Mouse (Mus musculus): ENCODE measurements around the gene Actl7b.

Actl7b gene

GRCm38 (mm10) chr4:56741041-56741493 is at the start of gene Actl7b:
TSS of gene Actl7b (minus strand) at chr4:56741443.
- in situ Hi-C loops (cut with MboI; ENCODE audit: low pct_unique_long_range_greater_than_20kb in 1 of 2, low sequenced_read_pairs in 2 of 2, unreplicated experiment in 1 of 2): no loop called here

DNA sequence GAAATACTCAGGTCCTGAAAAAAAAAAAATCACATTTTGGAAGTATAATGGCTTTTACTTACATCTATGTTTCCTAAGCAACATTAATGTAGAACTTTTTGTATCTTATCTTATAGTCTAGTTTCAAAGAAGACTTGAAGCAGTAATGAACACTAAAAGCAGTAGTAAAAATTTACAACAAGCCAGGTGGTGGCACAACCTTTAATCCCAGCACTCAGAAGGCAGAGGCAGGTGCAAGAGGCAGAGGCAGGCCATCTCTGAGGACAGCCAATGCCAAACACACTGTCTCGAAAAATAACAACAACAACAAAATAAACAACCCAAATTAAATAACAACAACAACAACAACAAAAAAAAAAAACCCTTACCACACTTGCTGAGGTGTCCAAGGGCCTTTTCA is 29.8 kb upstream of the Actl7b start:
- in situ Hi-C loops (cut with MboI; ENCODE audit: low pct_unique_long_range_greater_than_20kb in 1 of 2, low sequenced_read_pairs in 2 of 2, unreplicated experiment in 1 of 2): no loop called here

DNA sequence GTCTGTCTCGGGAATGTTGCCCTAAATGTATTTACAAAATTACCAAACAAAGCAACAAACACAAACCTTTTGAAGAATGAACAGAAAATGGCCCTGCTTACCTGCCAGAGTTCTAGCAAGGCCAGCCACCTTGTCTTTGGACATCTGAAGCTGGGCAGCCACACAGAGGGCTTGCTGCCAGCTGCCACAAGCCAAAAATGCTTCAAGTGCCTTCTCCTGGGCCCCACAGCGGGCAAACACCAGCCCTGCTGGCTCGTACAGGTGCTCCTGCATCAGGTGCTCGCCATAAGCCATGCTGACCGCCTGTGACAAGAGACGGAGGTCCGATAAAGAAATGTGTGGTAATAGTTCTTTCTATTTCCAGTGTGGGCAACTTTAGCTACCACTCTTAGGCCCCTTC is 27.7 kb upstream of the Actl7b start:
- in situ Hi-C loops (cut with MboI; ENCODE audit: low pct_unique_long_range_greater_than_20kb in 1 of 2, low sequenced_read_pairs in 2 of 2, unreplicated experiment in 1 of 2): no loop called here

DNA sequence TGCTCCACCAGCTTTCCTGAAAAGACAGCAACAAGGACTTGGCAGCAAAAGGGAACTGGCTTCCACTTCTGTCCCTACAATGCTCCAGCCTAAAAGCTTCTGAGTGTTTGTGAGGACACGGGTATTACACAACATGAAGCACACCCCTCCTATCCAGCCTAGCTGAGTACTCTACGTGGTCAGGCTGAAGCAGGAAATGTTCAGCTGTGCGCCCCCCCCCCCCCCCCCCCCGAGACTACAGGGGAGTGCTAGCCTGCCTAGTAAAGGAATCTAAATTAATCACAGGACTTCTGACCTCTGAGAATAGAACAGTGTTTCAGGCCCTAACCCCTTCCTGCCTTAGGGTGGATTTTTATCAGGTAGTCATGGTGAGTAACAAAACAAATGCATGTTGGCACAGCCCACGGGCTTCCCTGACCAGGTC is 26.6 kb upstream of the Actl7b start:
- in situ Hi-C loops (cut with MboI; ENCODE audit: low pct_unique_long_range_greater_than_20kb in 1 of 2, low sequenced_read_pairs in 2 of 2, unreplicated experiment in 1 of 2): no loop called here

GRCm38 (mm10) chr4:56757693-56758092 is 16.4 kb upstream of the Actl7b start:
- in situ Hi-C loops (cut with MboI; ENCODE audit: low pct_unique_long_range_greater_than_20kb in 1 of 2, low sequenced_read_pairs in 2 of 2, unreplicated experiment in 1 of 2): loop anchor here in 1 of 2 experiments (5.0 kb wide), 1 partner anchor 40 kb away; no protein-coding TSS in a partner anchor

DNA sequence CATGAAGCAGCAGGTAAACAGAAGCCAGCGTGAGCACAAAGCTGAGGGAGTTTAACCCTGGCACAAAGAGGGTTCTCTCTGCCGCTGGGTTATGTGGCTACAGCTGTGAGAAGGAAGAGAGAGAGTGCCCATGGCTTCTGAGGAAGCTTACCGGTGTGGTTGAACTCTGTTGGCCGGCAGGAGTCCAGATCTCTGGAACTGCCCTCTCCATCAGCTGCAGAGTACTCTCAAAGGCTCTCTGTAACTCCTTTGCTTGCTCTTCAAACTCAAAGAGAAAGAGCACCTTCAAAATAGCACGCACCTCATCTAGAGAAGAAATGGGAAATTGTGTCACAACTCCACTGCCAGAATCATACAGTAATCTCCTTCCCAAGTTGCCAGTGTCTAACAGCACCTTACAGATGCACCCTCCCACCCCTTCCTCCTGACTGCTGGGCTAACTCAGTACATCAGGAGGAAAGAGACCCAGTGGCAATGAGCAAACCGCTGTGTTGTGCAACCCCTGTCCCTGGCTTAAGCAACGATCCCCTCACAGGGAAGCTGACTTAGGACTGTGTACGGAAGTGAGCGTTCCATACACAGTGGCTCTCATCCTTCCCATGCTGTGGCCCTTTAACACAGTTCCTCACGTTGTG is 15.8 kb upstream of the Actl7b start:
- in situ Hi-C loops (cut with MboI; ENCODE audit: low pct_unique_long_range_greater_than_20kb in 1 of 2, low sequenced_read_pairs in 2 of 2, unreplicated experiment in 1 of 2): loop anchor here in 1 of 2 experiments (5.0 kb wide), 1 partner anchor 40 kb away; no protein-coding TSS in a partner anchor

GRCm38 (mm10) chr4:56756021-56756420 is 14.8 kb upstream of the Actl7b start:
- in situ Hi-C loops (cut with MboI; ENCODE audit: low pct_unique_long_range_greater_than_20kb in 1 of 2, low sequenced_read_pairs in 2 of 2, unreplicated experiment in 1 of 2): loop anchor here in 1 of 2 experiments (5.0 kb wide), 1 partner anchor 41 kb away; no protein-coding TSS in a partner anchor

DNA sequence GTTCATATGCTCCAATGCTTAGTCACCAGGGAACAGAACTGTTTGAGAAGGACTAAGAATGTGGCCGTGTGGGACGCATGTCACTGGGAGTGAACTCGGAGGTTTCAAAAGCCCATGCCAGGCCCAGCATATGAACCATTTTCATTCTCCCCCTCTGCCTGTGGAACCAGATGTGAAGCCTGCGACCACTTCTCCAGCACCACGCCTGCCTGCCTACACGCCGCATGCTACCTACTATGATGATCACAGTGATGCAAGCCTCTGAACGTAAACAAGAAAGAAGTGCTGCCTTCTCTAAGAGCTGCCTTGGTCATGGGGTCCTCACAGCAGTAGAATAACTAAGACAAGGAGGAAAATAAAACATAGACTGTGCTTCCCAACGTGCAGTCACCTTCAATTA is 6.2 kb upstream of the Actl7b start:
- in situ Hi-C loops (cut with MboI; ENCODE audit: low pct_unique_long_range_greater_than_20kb in 1 of 2, low sequenced_read_pairs in 2 of 2, unreplicated experiment in 1 of 2): no loop called here

GRCm38 (mm10) chr4:56746345-56746744 is 5.1 kb upstream of the Actl7b start:
- in situ Hi-C loops (cut with MboI; ENCODE audit: low pct_unique_long_range_greater_than_20kb in 1 of 2, low sequenced_read_pairs in 2 of 2, unreplicated experiment in 1 of 2): no loop called here

DNA sequence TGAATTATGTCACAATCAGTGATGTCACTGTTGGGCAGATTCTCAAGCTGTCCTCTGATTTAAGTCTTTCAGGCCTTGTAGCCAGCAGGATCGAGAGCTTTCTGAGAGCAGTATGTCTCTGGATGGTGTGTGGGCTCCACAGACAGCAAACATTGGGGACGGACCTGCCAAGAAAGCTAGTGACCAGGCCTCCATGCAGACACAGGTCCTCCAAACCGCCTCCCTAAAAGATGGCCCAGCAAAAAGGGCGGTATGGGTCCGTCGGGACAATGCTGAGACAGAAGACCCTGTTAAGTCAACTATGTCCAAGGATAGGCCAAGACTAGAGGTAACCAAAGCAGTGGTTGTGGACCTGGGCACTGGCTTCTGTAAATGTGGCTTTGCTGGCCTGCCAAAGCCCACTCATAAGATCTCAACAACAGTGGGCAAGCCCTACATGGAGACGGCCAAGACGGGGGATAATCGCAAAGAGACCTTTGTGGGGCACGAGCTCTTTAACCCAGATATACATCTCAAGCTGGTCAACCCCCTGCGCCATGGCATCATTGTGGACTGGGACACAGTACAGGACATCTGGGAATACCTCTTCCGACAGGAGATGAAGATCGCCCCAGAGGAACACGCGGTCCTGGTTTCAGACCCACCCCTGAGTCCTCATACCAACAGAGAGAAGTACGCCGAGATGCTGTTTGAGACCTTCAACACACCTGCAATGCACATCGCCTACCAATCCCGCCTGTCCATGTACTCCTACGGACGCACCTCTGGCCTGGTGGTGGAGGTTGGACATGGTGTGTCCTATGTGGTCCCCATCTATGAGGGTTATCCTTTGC is 2.3 kb upstream of the Actl7b start, which contains the start of gene Actl7a:
Actl7a (plus strand) TSS at position 51 of the 833 bp plus-strand sequence.
- in situ Hi-C loops (cut with MboI; ENCODE audit: low pct_unique_long_range_greater_than_20kb in 1 of 2, low sequenced_read_pairs in 2 of 2, unreplicated experiment in 1 of 2): no loop called here

DNA sequence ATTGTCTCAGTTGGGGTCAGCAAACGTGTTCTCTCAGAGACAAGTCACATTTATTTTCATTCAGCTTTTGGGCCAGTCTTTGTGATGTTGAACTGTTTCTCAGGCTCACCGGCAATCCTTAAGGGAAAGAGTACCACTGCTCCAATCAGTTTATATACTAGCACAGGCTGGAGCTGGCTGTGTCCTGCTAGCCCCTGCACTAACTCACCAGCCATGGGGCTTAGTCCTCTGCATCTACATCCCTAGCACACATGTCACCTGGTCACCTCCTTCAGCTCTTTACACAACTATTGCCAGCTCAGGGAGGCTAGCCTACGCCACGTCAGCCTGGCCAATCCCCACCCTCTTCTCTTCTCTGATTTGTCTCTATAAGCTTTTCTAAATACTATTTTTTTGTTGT is 1.5 kb upstream of the Actl7b start:
- in situ Hi-C loops (cut with MboI; ENCODE audit: low pct_unique_long_range_greater_than_20kb in 1 of 2, low sequenced_read_pairs in 2 of 2, unreplicated experiment in 1 of 2): no loop called here

DNA sequence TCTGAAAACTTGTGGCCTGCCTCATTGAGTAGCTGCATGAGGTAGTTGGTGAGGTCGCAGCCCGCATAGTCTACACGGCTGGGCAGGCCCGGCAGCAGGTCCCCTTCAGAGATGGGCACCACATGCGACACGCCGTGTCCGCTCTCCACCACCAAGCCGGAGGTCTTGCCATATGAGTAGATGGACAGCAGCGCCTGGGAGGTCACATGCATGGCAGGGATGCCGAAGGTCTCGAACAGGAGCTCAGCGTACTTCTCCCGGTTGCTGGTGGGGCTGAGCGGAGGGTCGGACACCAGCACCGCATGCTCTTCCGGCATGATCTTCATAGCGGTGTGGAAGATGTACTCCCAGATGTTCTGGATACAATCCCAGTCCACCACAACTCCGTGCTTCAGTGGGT is 632 bp downstream of the Actl7b start:
- in situ Hi-C loops (cut with MboI; ENCODE audit: low pct_unique_long_range_greater_than_20kb in 1 of 2, low sequenced_read_pairs in 2 of 2, unreplicated experiment in 1 of 2): no loop called here

DNA sequence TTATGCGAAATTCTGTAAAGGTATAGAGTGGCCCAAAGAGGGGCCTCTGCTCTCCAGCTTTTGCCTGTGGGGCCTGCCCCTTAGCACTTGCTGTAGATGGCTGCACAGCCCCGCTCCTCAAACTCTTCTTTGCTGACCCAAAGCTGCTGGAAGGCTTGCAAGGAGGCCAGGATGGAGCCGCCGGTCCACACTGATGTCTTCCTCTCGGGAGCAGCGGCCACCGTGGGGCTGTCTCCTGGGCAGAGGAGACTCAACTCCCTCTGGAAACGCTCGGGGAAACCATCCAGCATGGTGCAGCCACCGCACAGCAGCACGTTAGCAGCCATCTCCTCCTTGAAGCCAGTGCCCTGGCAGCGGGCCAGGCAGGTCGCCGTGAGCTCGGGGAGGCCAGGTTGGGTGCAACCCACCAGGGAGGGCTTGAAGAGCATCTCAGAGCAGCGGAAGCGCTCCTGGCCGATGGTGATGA is 1.2 kb downstream of the Actl7b start, which contains the start of gene Gm26657:
Gm26657 (plus strand) TSS at position 51 of the 466 bp plus-strand sequence.
- in situ Hi-C loops (cut with MboI; ENCODE audit: low pct_unique_long_range_greater_than_20kb in 1 of 2, low sequenced_read_pairs in 2 of 2, unreplicated experiment in 1 of 2): no loop called here

DNA sequence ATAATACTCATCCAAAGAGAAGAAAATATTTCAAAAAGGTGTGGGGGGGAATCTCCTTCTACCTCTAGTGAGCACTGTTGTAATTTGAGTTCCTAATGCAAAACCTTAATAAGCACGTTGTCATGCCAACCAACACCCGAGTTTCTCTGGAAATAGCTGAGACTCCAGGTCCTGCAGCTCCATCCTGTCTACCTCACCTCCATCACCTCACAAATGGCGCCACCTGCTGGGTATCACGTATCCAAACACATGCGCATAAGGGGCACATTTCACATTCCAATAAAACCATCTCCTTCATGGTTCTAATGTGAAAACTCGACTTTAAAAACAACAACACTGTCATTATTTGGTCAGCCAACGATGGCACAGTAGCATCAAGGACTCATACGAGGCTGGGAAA is 15.4 kb downstream of the Actl7b start:
- in situ Hi-C loops (cut with MboI; ENCODE audit: low pct_unique_long_range_greater_than_20kb in 1 of 2, low sequenced_read_pairs in 2 of 2, unreplicated experiment in 1 of 2): no loop called here

GRCm38 (mm10) chr4:56723237-56723636 is 18.0 kb downstream of the Actl7b start:
- in situ Hi-C loops (cut with MboI; ENCODE audit: low pct_unique_long_range_greater_than_20kb in 1 of 2, low sequenced_read_pairs in 2 of 2, unreplicated experiment in 1 of 2): no loop called here

DNA sequence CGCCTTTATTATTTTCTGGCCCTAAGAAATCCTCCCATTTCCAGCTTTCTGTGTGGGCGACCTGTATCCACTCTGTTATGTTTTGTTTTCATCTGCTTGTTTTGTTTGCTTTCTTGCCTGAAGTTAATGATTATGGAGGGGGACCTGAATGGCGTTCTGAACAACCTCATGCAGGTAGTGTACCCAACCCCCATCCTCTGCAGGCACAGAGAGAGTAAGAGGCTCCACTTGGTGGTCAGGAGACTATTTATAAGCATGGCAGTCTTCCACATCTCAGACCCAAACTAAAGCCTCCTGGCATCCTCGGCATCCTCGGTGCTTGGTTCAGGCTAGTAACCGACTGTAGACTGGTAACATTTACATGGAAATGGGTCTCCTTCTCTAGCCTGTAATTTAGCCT is 18.9 kb downstream of the Actl7b start:
- in situ Hi-C loops (cut with MboI; ENCODE audit: low pct_unique_long_range_greater_than_20kb in 1 of 2, low sequenced_read_pairs in 2 of 2, unreplicated experiment in 1 of 2): no loop called here

- in situ Hi-C loops (cut with MboI; ENCODE audit: low pct_unique_long_range_greater_than_20kb in 1 of 2, low sequenced_read_pairs in 2 of 2, unreplicated experiment in 1 of 2): no loop called here
Measured at GRCm38 (mm10) chr4:56721469-56721868, 19.8 kb downstream of the Actl7b start.

- in situ Hi-C loops (cut with MboI; ENCODE audit: low pct_unique_long_range_greater_than_20kb in 1 of 2, low sequenced_read_pairs in 2 of 2, unreplicated experiment in 1 of 2): no loop called here
Measured at GRCm38 (mm10) chr4:56720403-56720802, 20.8 kb downstream of the Actl7b start.

DNA sequence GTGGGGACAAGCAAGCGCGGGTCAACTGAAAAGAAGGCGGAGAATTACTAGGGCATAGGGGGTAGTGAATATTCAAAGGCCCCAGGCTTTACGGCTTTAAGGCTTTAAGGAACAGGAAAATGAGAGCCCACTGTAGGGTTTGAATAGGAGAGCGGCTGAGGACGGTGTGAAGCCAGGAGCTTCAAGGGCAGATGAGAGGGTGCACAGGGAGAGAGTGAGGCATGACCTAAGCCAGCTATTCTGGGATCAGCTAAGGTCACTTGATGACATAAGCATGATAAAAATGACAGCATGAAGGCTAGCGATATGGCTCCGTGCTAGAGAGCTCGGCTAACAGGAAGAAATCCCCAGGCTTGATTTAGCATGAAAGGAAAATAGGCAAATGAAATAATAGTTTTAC is 21.8 kb downstream of the Actl7b start:
- in situ Hi-C loops (cut with MboI; ENCODE audit: low pct_unique_long_range_greater_than_20kb in 1 of 2, low sequenced_read_pairs in 2 of 2, unreplicated experiment in 1 of 2): no loop called here

Data from mouse embryonic stem cell (cell line).